Mouse (Mus musculus): ENCODE data around the gene F2r.

The F2r gene

GRCm38 (mm10) chr13:95591606-95592005 is 26.7 kb downstream of the F2r start:
- DNase-seq, result no peak

- no peak for DNase-seq
Observed at GRCm38 (mm10) chr13:95587628-95588027, 30.7 kb downstream of the F2r start.

GRCm38 (mm10) chr13:95584898-95585297 is 33.4 kb downstream of the F2r start:
- no peak for DNase-seq

- no peak for DNase-seq
Observed at GRCm38 (mm10) chr13:95583237-95584189, 34.8 kb downstream of the F2r start.

GRCm38 (mm10) chr13:95581850-95582249 is 36.4 kb downstream of the F2r start:
- no peak for DNase-seq

- no peak for DNase-seq
Observed at GRCm38 (mm10) chr13:95578016-95578697, 40.1 kb downstream of the F2r start.

- DNase-seq, result no peak
Observed at GRCm38 (mm10) chr13:95570877-95571276, 47.4 kb downstream of the F2r start.

- no peak for DNase-seq
Observed at GRCm38 (mm10) chr13:95569326-95569725, 49.0 kb downstream of the F2r start.

GRCm38 (mm10) chr13:95568336-95568735 is 50.0 kb downstream of the F2r start:
- DNase-seq, result no peak

- DNase-seq, result no peak
Observed at GRCm38 (mm10) chr13:95566841-95567551, 51.3 kb downstream of the F2r start.

GRCm38 (mm10) chr13:95563693-95564092 is 54.6 kb downstream of the F2r start:
- DNase-seq, result peak; percentile 83

GRCm38 (mm10) chr13:95563066-95563610 is 55.1 kb downstream of the F2r start:
- DNase-seq, result no peak

GRCm38 (mm10) chr13:95557326-95557725 is 61.0 kb downstream of the F2r start:
- DNase-seq, result no peak

GRCm38 (mm10) chr13:95553885-95554492 is 64.3 kb downstream of the F2r start:
- no peak for DNase-seq
